Comparison of ENCODE assay signal across 8 mouse cellular contexts in genomic region chr13:112439105-112439818, GRCm38 (mm10). TPM values are rescaled to one million over a fixed set of nuclear protein-coding genes. Genes with fewer than 3 reads are reported as not detected.
DNase-seq lines count a peak whose midpoint lies in the region; ATAC-seq and TF ChIP-seq lines count a peak whose summit lies in the region.

No protein-coding gene starts in this region.

- intact Hi-C loops in heart, adult 2 months (cut with DNase I) = loop anchor here (2.0 kb wide), 1 partner anchor 14 kb away; no protein-coding TSS in a partner anchor
- intact Hi-C loops in left cerebral cortex, postnatal 36 days (cut with DNase I) = no loop called here

- H3K79me2 ChIP-seq in heart, adult 2 months (replicated peaks; ENCODE audit: control insufficient read depth, insufficient read depth, low read length) = no peaks in the 10 kb centered on the region

- H3K27me3 ChIP-seq in heart, adult 2 months (ENCODE audit: control insufficient read depth, insufficient read depth, low read length) = no peaks in the 10 kb centered on the region
- H3K27me3 ChIP-seq in forebrain, postnatal 0 days (ENCODE audit: insufficient read depth, low read length) = no peaks in the 10 kb centered on the region
- peaks cover 12% of the 10 kb centered on the region; the same call in 1 of the 2 replicates for H3K27me3 ChIP-seq in liver, embryonic 13.5 days
- H3K27me3 ChIP-seq in stomach, postnatal 0 days (ENCODE audit: control insufficient read depth, insufficient read depth, low read length) = no peaks in the 10 kb centered on the region

- no peak for DNase-seq in heart, adult 2 months
- DNase-seq in heart, adult 8-10 months (ENCODE audit: low spot score) = no peak
- peak; percentile 19 for DNase-seq in Muller cell, postnatal 12 days (ENCODE audit: inconsistent ontology term)
- peak; percentile 8 for DNase-seq in forebrain, postnatal 0 days
- DNase-seq in liver, embryonic 13.5 days = no peak
- DNase-seq in stomach, postnatal 0 days (ENCODE audit: low spot score) = peak; percentile 15
- no peak for DNase-seq in MN1 (ENCODE audit: low spot score)
- DNase-seq in left cerebral cortex, postnatal 36 days (ENCODE audit: low spot score in 2 of 2) = no peak

- no peak; the same call in 1 of the 2 replicates for ATAC-seq in forebrain, postnatal 0 days
- ATAC-seq in liver, embryonic 13.5 days (ENCODE audit: low read depth) = 0 out of 2 replicates have a peak, but pooled peaks have one; percentile 43
- ATAC-seq in stomach, postnatal 0 days (ENCODE audit: low FRiP score, low TSS enrichment) = 0 out of 2 replicates have a peak, but pooled peaks have one; percentile 21

- no peak for TF ChIP-seq POLR2A in heart, adult 2 months (IDR thresholded peaks at IDR 0.05; ENCODE audit: insufficient read depth, low read depth, low read length)

- peak overlapping the region; percentile 51 for H3K27ac ChIP-seq in heart, adult 2 months
- no peak overlapping the region for H3K27ac ChIP-seq in forebrain, postnatal 0 days (ENCODE audit: low read depth, low read length)
- peak overlapping the region; percentile 50 for H3K27ac ChIP-seq in liver, embryonic 13.5 days
- H3K27ac ChIP-seq in stomach, postnatal 0 days (replicated peaks) = peak overlapping the region; percentile 71

- TF ChIP-seq CTCF in heart, adult 2 months (IDR thresholded peaks at IDR 0.05) = no peak
- no peak for TF ChIP-seq CTCF in forebrain, postnatal 0 days (IDR thresholded peaks at IDR 0.05; ENCODE audit: low read depth)
- no peak for TF ChIP-seq CTCF in stomach, postnatal 0 days (IDR thresholded peaks at IDR 0.05; ENCODE audit: low read depth)

- H3K4me2 ChIP-seq in forebrain, postnatal 0 days (ENCODE audit: low read depth) = peak overlapping the region; percentile 25; the same call in 1 of the 2 replicates
- peak overlapping the region; percentile 31 for H3K4me2 ChIP-seq in liver, embryonic 13.5 days
- H3K4me2 ChIP-seq in stomach, postnatal 0 days (replicated peaks; ENCODE audit: low read depth) = peak overlapping the region; percentile 45

- H3K4me1 ChIP-seq in heart, adult 2 months (ENCODE audit: control insufficient read depth, insufficient read depth, low read length) = peaks cover 14% of the 10 kb centered on the region
- no peaks in the 10 kb centered on the region for H3K4me1 ChIP-seq in forebrain, postnatal 0 days (ENCODE audit: insufficient read depth)
- peaks cover 14% of the 10 kb centered on the region for H3K4me1 ChIP-seq in liver, embryonic 13.5 days (replicated peaks)
- H3K4me1 ChIP-seq in stomach, postnatal 0 days (replicated peaks; ENCODE audit: control insufficient read depth, insufficient read depth) = peaks cover 9% of the 10 kb centered on the region

- no peaks in the 10 kb centered on the region for H3K9me3 ChIP-seq in forebrain, postnatal 0 days (ENCODE audit: low read length)
- H3K9me3 ChIP-seq in liver, embryonic 13.5 days (replicated peaks) = no peaks in the 10 kb centered on the region
- no peaks in the 10 kb centered on the region for H3K9me3 ChIP-seq in stomach, postnatal 0 days (ENCODE audit: control insufficient read depth, low read length)

- peak overlapping the region; percentile 17; the same call in 1 of the 2 replicates for H3K9ac ChIP-seq in heart, adult 2 months (ENCODE audit: low read depth, low read length)
- no peak overlapping the region for H3K9ac ChIP-seq in forebrain, postnatal 0 days
- no peak overlapping the region for H3K9ac ChIP-seq in liver, embryonic 13.5 days
- 0 out of 2 replicates have a peak overlapping the region, but pooled peaks have one; percentile 31 for H3K9ac ChIP-seq in stomach, postnatal 0 days (ENCODE audit: low read length)

- H3K4me3 ChIP-seq in heart, adult 2 months = peak overlapping the region; percentile 14
- no peak overlapping the region for H3K4me3 ChIP-seq in forebrain, postnatal 0 days (ENCODE audit: low read depth, low read length)
- no peak overlapping the region for H3K4me3 ChIP-seq in liver, embryonic 13.5 days (replicated peaks)
- no peak overlapping the region for H3K4me3 ChIP-seq in stomach, postnatal 0 days (ENCODE audit: low read depth, low read length)

- TF ChIP-seq EP300 in heart, adult 2 months (IDR thresholded peaks at IDR 0.05; ENCODE audit: insufficient read depth, low read depth, low read length) = no peak
- no peak for TF ChIP-seq EP300 in stomach, postnatal 0 days (optimal IDR thresholded peaks at IDR 0.05)

- 21% methylated on average over 15 of the region's 15 CpGs for WGBS in heart, adult 2 months
- 53% methylated on average over 15 of the region's 15 CpGs for WGBS in forebrain, postnatal 0 days
- WGBS in liver, embryonic 13.5 days (ENCODE audit: insufficient replicate concordance) = 10% methylated on average over 15 of the region's 15 CpGs
- 29% methylated on average over 15 of the region's 15 CpGs for WGBS in stomach, postnatal 0 days

- H3K36me3 ChIP-seq in heart, adult 2 months (ENCODE audit: control insufficient read depth, insufficient read depth, low read length) = no peaks in the 10 kb centered on the region
- H3K36me3 ChIP-seq in forebrain, postnatal 0 days (ENCODE audit: insufficient read depth) = no peaks in the 10 kb centered on the region
- H3K36me3 ChIP-seq in liver, embryonic 13.5 days = no peaks in the 10 kb centered on the region
- no peaks in the 10 kb centered on the region for H3K36me3 ChIP-seq in stomach, postnatal 0 days (ENCODE audit: control insufficient read depth, insufficient read depth, low read length)

RNA-seq across cellular contexts. Expression of gene Il6st, which starts 24.6 kb away (rescaled TPM):
- 100 to 1,000 TPM; 204 to 256 TPM for total RNA-seq in heart, adult 2 months (2021)
- polyA plus RNA-seq in heart, adult 2 months (2012; rRNA removed) = 39.0 and 62.8 TPM in 2 replicates
- total RNA-seq in heart, adult 8-10 months (2022) = 100 to 1,000 TPM; 217 to 273 (median 230) TPM
- total RNA-seq in forebrain, postnatal 0 days (2014; rRNA removed) = 23.0 and 32.1 TPM in 2 replicates
- polyA plus RNA-seq in forebrain, postnatal 0 days (2015; fragmentation: Nextera tagmentation; extraction: Ambion mirVana) = 8.8 and 14.9 TPM in 2 replicates
- polyA plus RNA-seq in liver, embryonic 13.5 days (2015; fragmentation: Nextera tagmentation; extraction: Ambion mirVana) = 4.3 and 7.0 TPM in 2 replicates
- polyA plus RNA-seq in stomach, postnatal 0 days (2015; fragmentation: Nextera tagmentation; extraction: Ambion mirVana) = 22.2 and 25.8 TPM in 2 replicates
- 10 to 100 TPM; 76.3 to 79.5 TPM for total RNA-seq in left cerebral cortex, postnatal 36 days (2021)

Comparison
In these comparisons a context has a peak if more than half of its experiments do, and no peak if none do; other contexts are left out.
1. DNase-seq: peak in Muller cell, postnatal 12 days (single experiment), forebrain, postnatal 0 days (single experiment) and stomach, postnatal 0 days (single experiment); none in heart, adult 2 months (0 of 2), heart, adult 8-10 months (single experiment), liver, embryonic 13.5 days (single experiment), MN1 (single experiment) and left cerebral cortex, postnatal 36 days (0 of 2).
2. H3K9ac ChIP-seq: peak in heart, adult 2 months (single experiment) and stomach, postnatal 0 days (single experiment); none in forebrain, postnatal 0 days (single experiment) and liver, embryonic 13.5 days (single experiment).
3. Peak in every context shown above with its lines, with median percentiles within 50 percentile points of each other: H3K4me2 ChIP-seq.